Mouse (Mus musculus): Measurements from ENCODE around the gene Eif5b. TPM values are rescaled to one million over a fixed set of nuclear protein-coding genes. Genes with fewer than 3 reads are reported as not detected.
A peak's percentile ranks its signal among the peaks of the same experiment; 100 is the strongest.
"Not testable (repeated sequence)": the region's sequence is repeated elsewhere in the genome, so short reads cannot be mapped to it uniquely, and the experiment has no call there.

Eif5b gene
- 10 to 100 TPM; 40.7 to 41.1 TPM for total RNA-seq (2021)
- long read RNA-seq, experiment 1, full-length matches to known transcripts = 22 of 39 reads
- long read RNA-seq, experiment 1, partial matches to known transcripts = 11 of 39 reads
- long read RNA-seq, experiment 1, other reads (novel, unspliced or antisense) = 6 of 39 reads
- long read RNA-seq, experiment 2, full-length matches to known transcripts = 11 of 32 reads
- long read RNA-seq, experiment 2, partial matches to known transcripts = 18 of 32 reads
- long read RNA-seq, experiment 2, other reads (novel, unspliced or antisense) = 3 of 32 reads

DNA sequence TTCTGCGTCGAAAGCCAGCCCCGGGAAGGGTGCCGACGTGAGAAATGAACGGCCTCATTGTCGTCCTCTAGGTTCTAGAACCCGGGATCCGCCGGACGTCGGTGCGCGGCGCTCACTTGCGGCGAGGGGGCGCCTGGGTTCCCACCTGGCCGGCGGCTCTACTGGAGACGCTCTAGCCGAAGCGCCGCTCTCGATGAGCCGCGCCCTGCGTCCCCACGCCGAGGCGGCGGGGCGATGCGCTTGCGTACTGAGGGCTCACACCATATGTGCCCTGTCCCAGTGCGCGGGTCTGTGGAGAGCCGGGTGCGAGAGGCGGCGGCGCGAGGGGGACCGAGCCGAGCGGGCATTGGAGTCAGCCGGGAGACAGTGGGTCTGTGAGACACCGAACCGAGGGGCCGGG, at the start of gene Eif5b, which contains the start of gene Txndc9:
TSS of gene Eif5b (plus strand) at position 144 of the 400 bp plus-strand sequence.
TSS of gene Txndc9 (minus strand) at position 27 of the 400 bp plus-strand sequence.
- peak; percentile 94 to 96 for DNase-seq (ENCODE audit: low spot score in 2 of 2)

DNA sequence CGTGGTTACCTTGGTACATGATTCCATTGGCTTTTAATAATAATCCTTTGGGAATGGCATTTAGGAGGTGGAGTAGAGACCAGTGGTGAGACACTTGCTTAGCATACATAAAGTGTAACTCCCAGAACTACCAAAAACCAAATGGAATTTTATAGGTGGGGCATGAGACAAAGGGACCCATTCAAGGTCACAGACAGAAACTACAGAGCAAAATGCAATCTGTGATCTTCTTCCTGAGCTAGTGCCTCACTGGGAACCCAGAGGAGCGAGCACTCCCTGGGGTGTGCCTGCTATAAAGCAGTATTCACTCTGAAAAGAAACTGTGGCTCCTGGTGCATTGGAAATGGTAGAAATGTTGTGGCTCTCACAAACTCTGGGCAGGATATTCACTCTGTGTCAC, 48.9 kb upstream of the Eif5b start:
- DNase-seq (ENCODE audit: low spot score in 2 of 2) = no peak

DNA sequence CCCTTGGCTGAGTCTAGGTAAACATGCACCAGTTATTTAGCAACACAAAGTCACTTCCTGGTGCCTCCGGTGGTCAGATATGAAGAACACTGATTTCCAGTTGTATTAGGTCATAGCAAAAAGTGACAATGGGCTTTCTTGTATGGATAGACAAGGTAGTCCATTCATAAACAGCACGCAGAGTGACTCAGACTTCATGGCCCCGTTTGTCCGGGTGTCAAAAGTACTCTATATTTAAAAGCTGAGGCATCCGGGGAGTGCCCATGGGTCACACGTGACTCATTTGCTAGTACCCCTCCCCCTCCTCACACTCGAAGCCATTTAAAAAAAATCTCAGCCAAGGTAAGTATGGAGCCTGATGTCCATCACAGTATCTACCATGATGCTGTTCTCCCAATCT, 43.0 kb upstream of the Eif5b start:
- DNase-seq (ENCODE audit: low spot score in 2 of 2) = no peak

DNA sequence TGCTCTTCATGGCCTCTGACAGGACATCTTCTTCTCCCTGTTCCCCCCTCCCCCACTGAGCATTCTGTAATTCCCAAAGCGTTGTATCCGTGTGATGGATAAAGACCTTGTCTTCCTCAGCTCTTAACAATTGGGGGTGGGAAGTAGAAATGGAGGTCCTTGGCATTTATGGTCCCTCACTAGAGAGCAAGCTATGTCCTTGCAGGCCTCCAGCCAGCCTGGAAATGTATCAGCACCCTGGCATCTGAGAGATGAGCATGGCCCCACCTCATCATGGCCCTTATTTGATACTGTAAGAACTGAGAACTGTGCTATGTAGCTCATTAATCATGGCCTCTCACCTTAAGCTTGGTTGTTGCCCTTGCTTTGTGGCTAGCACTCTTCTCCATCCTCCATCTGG, 42.6 kb upstream of the Eif5b start:
- no peak for DNase-seq (ENCODE audit: low spot score in 2 of 2)

DNA sequence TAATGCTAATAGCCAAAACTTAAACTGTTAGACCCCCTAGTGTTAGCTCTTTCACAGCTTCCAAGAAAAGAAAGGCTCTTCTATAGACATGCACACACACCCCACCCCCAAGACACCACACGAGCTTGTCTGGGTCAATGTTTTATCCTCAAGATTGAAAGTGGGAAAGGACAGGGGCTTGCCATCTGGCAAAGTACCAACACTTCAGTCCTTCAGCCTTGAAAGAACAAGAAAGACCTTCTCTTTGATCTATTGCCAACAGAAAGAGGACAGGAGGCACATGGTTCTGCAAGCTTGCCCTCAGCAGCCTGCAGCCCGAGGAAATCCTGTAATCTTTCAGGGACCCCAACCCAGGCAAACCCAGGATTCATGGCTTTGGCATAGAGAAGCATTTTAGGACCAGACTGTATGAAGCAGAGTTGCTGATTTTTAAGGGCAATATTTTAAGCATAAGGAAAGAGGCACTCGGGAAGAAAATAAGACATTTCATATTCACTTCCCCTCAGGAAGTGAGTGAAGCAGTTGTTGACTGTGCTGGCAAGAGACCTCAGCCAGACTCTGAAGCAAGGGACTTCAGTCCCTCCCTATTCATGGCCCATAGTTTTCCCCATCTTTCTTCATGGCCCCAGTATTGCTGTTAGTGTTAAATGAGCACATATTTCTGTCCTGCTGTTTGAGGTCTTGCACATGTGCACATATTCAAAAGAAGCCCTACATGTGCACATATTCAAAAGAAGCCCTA, 40.9 kb upstream of the Eif5b start:
- no peak for DNase-seq (ENCODE audit: low spot score in 2 of 2)

DNA sequence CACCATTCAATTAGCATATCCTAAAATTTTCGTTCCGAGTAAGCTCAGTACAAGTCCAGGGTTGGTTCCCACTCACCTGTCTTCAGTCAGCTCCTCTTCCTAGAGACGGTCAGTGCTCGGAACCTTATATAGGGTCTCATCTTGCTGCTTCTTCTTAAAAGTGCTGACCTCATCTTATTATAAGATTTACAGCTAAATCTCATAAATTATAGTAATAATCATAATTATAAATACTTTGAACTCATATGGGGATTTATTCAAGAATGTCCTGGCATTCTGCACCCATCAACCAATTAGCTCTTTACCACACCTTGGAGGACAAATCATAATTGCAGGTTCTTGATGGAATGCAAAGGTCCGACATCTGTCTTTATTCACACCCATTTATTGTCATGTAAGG, 40.2 kb upstream of the Eif5b start, which contains the start of gene Lyg1:
TSS of gene Lyg1 (minus strand) at position 101 of the 400 bp plus-strand sequence.
- DNase-seq (ENCODE audit: low spot score in 2 of 2) = no peak

DNA sequence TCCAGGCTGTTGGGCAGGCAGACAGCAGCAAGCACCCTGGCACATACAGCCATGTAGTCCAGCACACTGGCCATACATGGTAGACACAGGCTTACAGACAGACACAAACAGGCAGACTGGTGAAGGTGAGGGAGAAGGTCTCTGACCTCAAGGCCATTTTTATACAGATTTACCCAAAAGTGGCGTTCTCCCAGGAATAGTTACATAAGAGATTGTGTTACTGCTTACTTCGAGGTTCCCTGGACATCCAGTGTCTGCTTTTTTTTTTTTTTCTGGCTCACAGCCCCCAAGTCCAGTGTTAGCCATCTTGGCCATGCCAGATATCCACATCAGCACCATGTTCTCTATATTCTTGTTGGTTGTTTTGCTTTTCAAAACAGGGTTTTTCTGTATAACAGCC, 39.3 kb upstream of the Eif5b start:
- no peak for DNase-seq (ENCODE audit: low spot score in 2 of 2)

DNA sequence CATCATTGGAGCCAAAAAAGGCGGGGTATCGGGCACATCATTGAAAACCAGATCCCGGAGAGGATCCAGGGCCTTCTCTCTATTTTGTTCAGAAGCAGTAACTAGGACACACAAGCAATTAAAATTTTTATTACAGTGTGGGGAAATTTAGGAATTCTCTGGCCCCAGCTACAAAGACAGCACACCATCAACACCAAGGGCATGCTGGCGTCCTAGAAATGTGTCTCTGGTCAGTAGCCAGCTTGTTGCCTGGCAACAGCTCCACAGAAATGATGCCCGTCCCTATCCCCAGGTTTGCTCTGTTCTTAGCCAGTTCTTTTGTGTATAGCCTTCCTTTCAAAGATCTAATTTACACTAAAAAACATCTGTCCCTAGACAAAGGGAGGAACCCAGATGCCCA, 38.3 kb upstream of the Eif5b start:
- peak in 1 of 2 experiments; percentile 21 for DNase-seq (ENCODE audit: low spot score in 2 of 2)

DNA sequence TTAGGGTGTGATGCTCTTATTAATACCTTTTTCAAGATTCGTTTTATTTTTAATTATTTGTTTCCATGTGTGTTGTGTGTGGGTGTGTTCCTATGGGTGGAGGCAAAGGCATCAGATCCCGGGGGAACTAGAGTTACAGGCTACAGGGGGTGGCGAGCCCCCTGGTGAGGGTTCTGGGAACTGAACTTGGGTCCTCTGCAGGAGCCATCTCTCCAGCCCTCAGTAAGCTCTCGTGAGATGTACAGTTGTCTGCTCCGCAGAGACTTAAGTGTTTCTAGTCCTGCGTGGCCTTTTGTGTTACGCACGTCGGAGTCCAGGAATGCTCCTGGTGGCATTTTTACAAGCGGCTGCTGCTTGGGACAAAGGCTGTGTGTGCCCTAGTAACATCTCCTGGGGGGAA, 32.2 kb upstream of the Eif5b start:
- DNase-seq (ENCODE audit: low spot score in 2 of 2) = no peak

DNA sequence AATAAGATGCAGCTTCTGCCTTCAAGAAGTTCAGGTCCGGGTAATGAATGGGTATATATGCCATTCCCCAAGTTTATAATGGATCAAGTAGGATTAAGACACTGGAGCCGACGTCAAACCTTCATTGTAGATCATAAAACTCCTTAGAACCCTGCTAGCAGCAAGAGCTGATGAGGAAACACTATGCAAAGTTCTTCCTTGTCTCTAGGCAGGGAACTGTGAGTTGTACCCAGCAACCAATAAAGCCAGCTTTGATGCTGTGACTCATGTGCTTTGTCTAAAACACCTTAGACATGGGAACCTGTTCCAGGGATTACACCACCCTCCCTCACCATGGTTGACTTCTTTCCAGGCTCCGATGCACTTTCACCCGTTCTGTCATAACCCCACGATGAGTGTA, 29.1 kb upstream of the Eif5b start:
- no peak for DNase-seq (ENCODE audit: low spot score in 2 of 2)

DNA sequence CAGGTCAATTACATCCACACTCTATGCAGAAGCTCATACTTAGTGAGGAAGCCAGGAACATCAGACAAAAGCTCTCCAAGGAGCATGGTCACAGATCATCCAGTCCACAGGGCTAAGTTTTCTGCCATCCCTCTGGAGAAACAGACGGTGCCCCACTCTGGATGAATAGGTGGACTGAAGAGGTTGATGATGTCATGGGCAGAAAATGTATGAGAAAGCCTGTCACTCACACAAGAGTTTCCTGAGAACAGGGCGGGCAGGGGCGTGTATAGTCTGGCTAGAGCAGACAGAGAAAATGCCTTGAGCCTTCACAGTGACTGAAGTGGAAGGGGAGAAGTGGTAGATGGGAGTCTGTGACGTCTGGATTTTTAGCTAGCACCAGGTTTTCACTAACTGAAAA, 26.3 kb upstream of the Eif5b start:
- DNase-seq (ENCODE audit: low spot score in 2 of 2) = no peak

DNA sequence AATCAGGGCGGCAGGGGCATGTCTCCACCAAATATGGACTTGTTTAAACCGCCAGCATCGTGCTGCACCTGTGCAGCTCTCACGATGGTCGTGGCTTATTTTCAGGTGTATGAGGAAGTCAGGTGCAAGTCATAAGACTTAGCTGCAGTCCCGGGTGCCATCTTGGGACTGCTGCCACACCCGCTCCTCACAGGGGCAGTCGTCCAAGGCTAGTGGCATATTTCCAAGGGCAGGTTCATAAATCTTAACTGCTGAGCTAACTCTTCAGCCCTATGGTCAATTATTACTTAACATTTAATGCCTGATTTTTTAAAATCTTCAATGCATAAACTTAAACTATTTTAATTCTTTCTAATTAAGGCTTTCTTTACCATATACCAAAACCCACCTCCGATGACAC, 21.1 kb upstream of the Eif5b start:
- DNase-seq (ENCODE audit: low spot score in 2 of 2) = not testable (repeated sequence)

DNA sequence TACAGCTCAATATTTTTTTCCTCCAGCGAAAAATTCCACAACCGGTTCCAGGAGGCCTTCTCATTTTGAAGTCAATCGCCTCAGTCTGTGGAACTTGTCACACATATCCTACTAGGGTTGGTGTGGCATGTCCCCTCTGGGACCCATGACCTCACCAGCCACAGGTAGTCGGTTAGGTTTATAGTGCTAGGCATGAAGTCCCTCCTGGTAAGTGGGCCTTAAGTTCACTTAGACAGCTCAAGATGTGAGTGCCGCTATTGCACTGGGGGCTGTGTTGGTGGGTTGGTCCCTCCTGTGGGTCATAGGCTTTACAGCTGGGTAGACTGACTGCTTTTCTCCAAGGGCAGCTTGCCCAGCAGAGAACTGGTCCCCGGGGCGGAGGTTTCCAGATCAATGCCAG, 20.5 kb upstream of the Eif5b start:
- no peak for DNase-seq (ENCODE audit: low spot score in 2 of 2)

DNA sequence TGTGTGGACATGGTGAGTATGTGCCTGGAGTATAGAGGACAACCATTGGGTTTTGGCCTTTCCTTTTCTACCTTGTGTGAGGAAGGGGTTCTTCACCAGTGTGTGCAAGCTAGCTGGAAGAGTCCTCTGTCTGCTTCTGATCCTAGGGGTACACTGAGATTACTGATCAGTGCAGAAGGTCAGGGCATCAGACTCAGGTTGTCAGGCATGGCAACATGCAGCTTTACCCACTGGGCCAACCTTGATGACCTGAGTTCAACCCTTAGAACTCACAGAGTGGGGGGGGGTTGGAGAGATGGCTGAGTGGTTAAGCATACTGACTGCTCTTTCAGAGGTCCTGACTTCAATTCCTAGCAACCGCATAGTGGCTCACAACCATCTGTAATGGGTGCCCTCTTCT, 13.5 kb upstream of the Eif5b start:
- DNase-seq (ENCODE audit: low spot score in 2 of 2) = no peak

DNA sequence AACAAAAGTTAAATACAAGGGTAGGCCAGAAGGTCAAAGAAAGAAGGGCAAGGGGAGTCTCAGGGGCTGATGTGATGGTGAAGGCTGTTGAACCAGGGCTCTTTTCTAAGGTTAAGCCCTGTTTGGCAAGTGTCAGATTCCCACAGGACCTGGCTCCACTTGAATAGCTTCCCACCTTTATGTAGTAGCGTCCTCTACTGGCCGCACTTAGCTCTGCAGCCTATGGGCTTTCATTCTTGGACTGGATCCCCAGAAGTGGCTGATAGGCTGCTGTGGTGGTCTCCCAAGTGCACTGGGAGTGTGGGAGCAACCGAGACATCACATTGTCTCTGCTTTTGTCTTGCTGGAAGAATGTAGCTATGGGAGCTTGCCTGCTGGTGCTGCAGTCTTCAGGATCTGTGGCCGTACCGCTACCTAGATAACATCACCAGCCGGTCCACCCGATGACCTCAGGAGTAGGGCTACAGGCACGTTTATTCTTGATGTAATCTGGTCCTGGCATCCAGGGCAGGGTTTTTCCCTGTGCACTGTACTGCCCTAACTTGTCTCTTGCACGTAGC, 12.0 kb upstream of the Eif5b start:
- DNase-seq (ENCODE audit: low spot score in 2 of 2) = peak; percentile 40 to 41

DNA sequence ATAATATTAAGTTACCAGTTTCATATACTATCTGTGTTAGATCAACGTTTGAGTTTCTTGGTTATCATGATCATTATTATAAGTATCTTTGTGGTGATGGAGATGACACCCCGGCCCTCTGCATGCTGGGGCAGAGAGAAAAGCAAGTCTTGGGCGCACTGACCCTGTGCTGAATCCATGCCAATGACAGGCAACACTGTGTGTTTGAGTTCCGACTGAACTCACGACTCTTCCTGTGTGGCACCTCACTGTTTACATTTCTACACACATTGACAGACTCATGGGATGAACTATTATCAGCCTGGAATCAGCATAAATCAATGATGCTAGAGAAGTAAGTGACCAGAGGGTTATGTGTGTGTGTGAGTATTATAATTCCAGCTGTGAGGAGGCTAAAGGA, 10.0 kb upstream of the Eif5b start:
- DNase-seq (ENCODE audit: low spot score in 2 of 2) = no peak

DNA sequence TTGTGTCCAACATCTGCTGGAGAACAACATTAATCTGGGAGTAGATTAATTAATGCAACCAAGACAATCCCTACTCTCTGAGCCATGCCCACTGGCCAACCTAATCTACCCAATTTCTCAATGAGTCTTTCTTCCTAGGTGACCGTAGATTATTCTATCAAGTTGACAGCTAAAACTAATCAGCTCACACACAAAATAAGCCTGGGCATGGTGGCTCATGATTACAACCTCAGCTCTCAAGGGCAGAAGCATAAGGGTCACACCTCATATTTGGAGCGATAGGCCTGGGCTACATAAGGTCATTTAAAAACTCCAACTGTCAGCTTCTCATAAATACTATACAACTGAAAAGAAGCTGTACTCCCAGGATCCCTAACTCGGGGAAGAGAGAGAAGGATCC, 1.6 kb upstream of the Eif5b start:
- no peak for DNase-seq (ENCODE audit: low spot score in 2 of 2)

DNA sequence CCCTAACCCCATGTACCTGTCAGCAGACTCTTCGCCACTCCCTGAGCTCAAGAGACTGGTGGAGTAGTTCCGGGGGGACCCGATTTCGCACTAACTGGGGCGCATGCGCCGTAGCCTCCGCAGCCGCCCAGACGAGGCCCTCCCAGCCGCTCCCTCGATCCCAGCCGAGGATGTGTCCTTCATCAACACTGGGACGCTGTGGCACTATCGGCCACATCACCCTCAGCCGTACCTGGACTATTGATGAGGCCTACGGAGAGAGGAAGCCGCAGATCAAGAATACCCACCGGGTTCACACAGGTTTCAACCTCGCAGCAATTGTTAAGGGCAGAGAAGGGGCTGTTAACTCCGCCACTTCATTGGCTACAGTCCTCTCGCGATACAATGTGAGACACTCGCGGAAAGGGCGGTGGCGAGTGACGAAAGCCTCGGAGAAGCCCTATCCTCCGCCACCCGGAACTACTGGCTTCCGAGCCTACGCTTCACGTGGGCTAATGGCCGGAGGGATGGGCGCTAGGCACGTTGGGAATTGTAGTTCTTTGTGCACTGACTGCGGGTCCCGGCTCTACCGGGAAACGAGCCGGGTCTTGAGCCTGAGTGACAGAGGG, 829 bp upstream of the Eif5b start:
- peak; percentile 98 to 99 for DNase-seq (ENCODE audit: low spot score in 2 of 2)

DNA sequence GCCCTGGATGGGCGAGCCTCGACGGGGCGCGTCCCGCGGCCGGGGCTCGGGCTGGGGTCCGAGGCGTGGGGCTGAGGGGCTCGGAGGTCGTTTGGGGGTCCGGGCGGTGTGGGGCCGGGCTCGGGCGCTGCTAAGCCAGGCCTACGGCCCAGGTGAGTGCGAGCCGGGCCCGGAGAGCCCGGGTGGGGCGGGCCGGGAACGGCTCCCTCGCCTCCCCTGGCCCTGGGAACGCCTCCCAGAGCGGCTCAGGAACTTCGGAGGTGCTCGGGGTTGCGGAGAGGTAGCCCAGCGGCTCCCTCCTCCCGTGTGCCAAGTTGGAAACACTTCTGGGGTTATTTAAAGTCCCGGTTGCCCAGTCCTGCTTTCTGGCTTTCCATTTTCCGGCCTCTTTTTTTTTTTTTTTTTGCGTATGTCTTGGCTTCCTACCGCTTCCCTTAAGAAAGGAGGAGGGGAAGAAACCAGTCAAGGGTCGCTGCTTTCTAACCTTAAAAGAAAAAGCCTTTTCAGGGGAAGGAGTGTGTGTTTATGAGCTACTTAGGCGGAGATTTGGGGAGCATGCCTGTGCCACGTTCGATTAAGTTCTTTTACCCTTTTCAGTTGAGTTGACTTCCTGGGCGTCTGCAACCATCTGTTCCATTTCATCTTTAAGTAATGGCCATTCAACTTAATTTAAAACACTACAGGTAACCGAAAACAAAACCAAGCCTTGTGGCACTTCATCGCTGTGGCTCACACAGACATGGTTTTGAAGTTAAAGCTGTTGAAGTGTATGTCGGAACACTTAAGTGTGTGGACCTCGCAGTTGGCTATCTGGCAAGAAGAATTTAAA, 775 bp downstream of the Eif5b start:
- no peak for DNase-seq (ENCODE audit: low spot score in 2 of 2)

DNA sequence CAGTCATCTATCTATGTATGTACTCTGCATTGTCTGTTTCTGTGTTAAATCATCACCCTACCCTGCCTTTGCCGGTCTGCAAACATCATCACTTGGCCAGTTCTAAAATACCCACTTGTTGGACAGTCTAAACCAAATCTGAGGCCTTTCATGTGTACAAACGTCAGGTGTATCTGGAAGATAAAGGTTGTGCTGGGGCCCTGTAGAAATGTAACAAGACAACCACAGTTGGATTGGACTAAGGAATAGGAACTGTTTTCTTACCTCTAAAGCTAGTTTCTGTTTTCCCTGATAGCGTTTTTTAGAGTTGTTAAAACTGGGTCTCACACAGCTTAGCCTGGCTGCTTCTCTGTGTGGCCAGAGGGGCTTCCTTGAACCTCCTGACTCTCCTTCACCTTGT, 1.7 kb downstream of the Eif5b start:
- no peak for DNase-seq (ENCODE audit: low spot score in 2 of 2)

DNA sequence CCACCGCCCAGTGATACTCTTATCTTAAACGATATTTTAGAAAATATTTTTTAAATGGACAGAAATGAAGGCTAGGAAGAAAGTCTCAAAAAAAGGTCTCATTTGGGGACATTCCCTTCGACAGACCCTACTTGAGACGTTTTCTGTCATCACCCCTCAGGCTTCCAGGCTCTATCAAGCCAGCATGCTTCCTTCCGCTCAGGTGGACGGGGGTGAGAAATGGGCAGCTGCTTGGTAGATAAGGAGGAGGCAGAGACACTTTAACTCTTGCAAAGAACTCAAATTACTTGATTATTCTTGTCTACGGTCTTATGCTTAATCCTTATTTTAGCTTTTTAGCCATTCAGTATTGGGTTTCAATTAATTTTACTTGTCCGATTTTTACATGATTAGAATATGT, 3.0 kb downstream of the Eif5b start:
- no peak for DNase-seq (ENCODE audit: low spot score in 2 of 2)

All from left cerebral cortex, adult 18-20 months (tissue).